Mouse (Mus musculus) urinary bladder, adult 18-20 months (tissue): ENCODE results near the gene Mid1.
"Not testable (repeated sequence)": the region's sequence is repeated elsewhere in the genome, so short reads cannot be mapped to it uniquely, and the experiment has no call there.

Experiments used
- DNase-seq, 2 experiments: peaks; one replicate each; pipeline ENCODE4 v3.0.0; 2022; ENCODE audit warnings: low spot score in 2 of 2, mixed read lengths in 2 of 2

Gene Mid1

GRCm38 (mm10) chrX:169971562-169971961 is 286.6 kb downstream of the Mid1 start:
- DNase-seq, result peak in 1 of 2 experiments; percentile 0

- peak in 1 of 2 experiments; percentile 0 for DNase-seq
Measured at GRCm38 (mm10) chrX:169972131-169972530, 287.1 kb downstream of the Mid1 start.

GRCm38 (mm10) chrX:169972791-169973494 is 287.9 kb downstream of the Mid1 start:
- peak in 1 of 2 experiments; percentile 44 for DNase-seq

- DNase-seq, result peak in 1 of 2 experiments; percentile 16
Measured at GRCm38 (mm10) chrX:169973806-169974205, 288.8 kb downstream of the Mid1 start.

GRCm38 (mm10) chrX:169974456-169974855 is 289.5 kb downstream of the Mid1 start:
- peak in 1 of 2 experiments; percentile 25 for DNase-seq

GRCm38 (mm10) chrX:169974974-169975373 is 290.0 kb downstream of the Mid1 start:
- peak in 1 of 2 experiments; percentile 27 for DNase-seq

GRCm38 (mm10) chrX:169975681-169976131 is 290.7 kb downstream of the Mid1 start:
- DNase-seq, result peak in 1 of 2 experiments; percentile 52

- peak in 1 of 2 experiments; percentile 6 for DNase-seq
Measured at GRCm38 (mm10) chrX:169976340-169976739, 291.3 kb downstream of the Mid1 start.

GRCm38 (mm10) chrX:169977856-169978435 is 292.9 kb downstream of the Mid1 start:
- DNase-seq, result not testable (repeated sequence)

GRCm38 (mm10) chrX:169978436-169979381 is 293.7 kb downstream of the Mid1 start:
- DNase-seq, result peak in 1 of 2 experiments; percentile 87

- peak in 1 of 2 experiments; percentile 61 for DNase-seq
Measured at GRCm38 (mm10) chrX:169979461-169980202, 294.6 kb downstream of the Mid1 start.

- DNase-seq, result peak in 1 of 2 experiments; percentile 47
Measured at GRCm38 (mm10) chrX:169980203-169980556, 295.2 kb downstream of the Mid1 start.

- DNase-seq, result peak in 1 of 2 experiments; percentile 57
Measured at GRCm38 (mm10) chrX:169980809-169981289, 295.9 kb downstream of the Mid1 start.

GRCm38 (mm10) chrX:169981761-169982181 is 296.8 kb downstream of the Mid1 start:
- peak in 1 of 2 experiments; percentile 89 for DNase-seq

GRCm38 (mm10) chrX:169982606-169983400 is 297.8 kb downstream of the Mid1 start:
- peak in 1 of 2 experiments; percentile 26 for DNase-seq

- peak in 1 of 2 experiments; percentile 51 for DNase-seq
Measured at GRCm38 (mm10) chrX:169983401-169984165, 298.6 kb downstream of the Mid1 start.

GRCm38 (mm10) chrX:169984331-169984730 is 299.3 kb downstream of the Mid1 start:
- DNase-seq, result peak in 1 of 2 experiments; percentile 10

GRCm38 (mm10) chrX:169984853-169985252 is 299.9 kb downstream of the Mid1 start:
- peak in 1 of 2 experiments; percentile 66 for DNase-seq

GRCm38 (mm10) chrX:169985796-169986195 is 300.8 kb downstream of the Mid1 start:
- DNase-seq, result peak in 1 of 2 experiments; percentile 74
